Mouse (Mus musculus) hindbrain, embryonic 12.5 days (tissue): ENCODE measurements around the gene Lca5l. TPM values are rescaled to one million over a fixed set of nuclear protein-coding genes. Genes with fewer than 3 reads are reported as not detected.

Experiments
- polyA plus RNA-seq: library from polyadenylated mRNA; unstranded; fragments of >200 nt; fragmentation: Nextera tagmentation; extraction: Ambion mirVana; gene quantifications from 2 replicates; pipeline ENCODE4 v1.2.1, GENCODE M21; 2016

Lca5l gene
- polyA plus RNA-seq, 1 experiment from 2014 or later, result 1.6 TPM

Other genes with a start within 250 kb of the Lca5l start
- 66.3 and 70.5 TPM in 2 replicates for gene Psmg1, start 201.3 kb downstream of the Lca5l start, polyA plus RNA-seq
- 219 and 232 TPM in 2 replicates for gene Brwd1, start 109.7 kb downstream of the Lca5l start, polyA plus RNA-seq
- gene Hmgn1, start 64.5 kb downstream of the Lca5l start, polyA plus RNA-seq, result 655 and 709 TPM in 2 replicates
- 117 and 121 TPM in 2 replicates for gene Wrb, start 46.9 kb downstream of the Lca5l start, polyA plus RNA-seq
- gene Sh3bgr, start 8.2 kb upstream of the Lca5l start, polyA plus RNA-seq, result 3.0 and 3.2 TPM in 2 replicates
- gene B3galt5, start 43.5 kb upstream of the Lca5l start, polyA plus RNA-seq, result 1.2 and 1.7 TPM in 2 replicates